Comparison of ENCODE assay signal across 26 mouse cellular contexts in genomic region chr1:180191651-180192220, GRCm38 (mm10). TPM values are rescaled to one million over a fixed set of nuclear protein-coding genes. Genes with fewer than 3 reads are reported as not detected.
DNase-seq lines count a peak whose midpoint lies in the region; ATAC-seq and TF ChIP-seq lines count a peak whose summit lies in the region.
"Had no signal": no experiment of that assay in that cellular context is flagged by ENCODE, and none has a peak within 500 bp of the region (broad histone marks: within the 10 kb centered on the region; RNA-seq: fewer than 3 reads in every experiment).

No protein-coding gene starts in this region.

- no peak for ATAC-seq in heart, postnatal 0 days (ENCODE audit: insufficient read depth, low read depth)
- ATAC-seq in granulocyte monocyte progenitor cell, adult 5-6 weeks (replicated peaks; ENCODE audit: poor library complexity, severe bottlenecking), result 0 out of 2 replicates have a peak, but pooled peaks have one; percentile 20
- ATAC-seq in hindbrain, postnatal 0 days, result no peak
- ATAC-seq: forebrain, embryonic 13.5 days; inflammation-experienced regulatory T-cells, adult 6 months; lung, postnatal 0 days; midbrain, embryonic 13.5 days had no signal

- WGBS in heart, postnatal 0 days, result 53% methylated on average over 7 of the region's 7 CpGs
- 76% methylated on average over 7 of the region's 7 CpGs for WGBS in heart, embryonic 10.5 days
- WGBS in hindbrain, postnatal 0 days, result 54% methylated on average over 7 of the region's 7 CpGs

- H3K4me2 ChIP-seq in heart, postnatal 0 days (ENCODE audit: low read depth, low read length), result peak overlapping the region; percentile 92
- H3K4me2 ChIP-seq in CH12.LX (ENCODE audit: insufficient read depth, low read depth, poor library complexity, severe bottlenecking), result peak overlapping the region; percentile 86
- no peak overlapping the region for H3K4me2 ChIP-seq in hindbrain, postnatal 0 days (ENCODE audit: low read depth, low read length)
- H3K4me2 ChIP-seq: forebrain, embryonic 13.5 days; hindbrain, embryonic 14.5 days; kidney, embryonic 15.5 days; limb, embryonic 13.5 days; liver, embryonic 13.5 days; midbrain, embryonic 13.5 days had no signal

- no peaks in the 10 kb centered on the region for H3K27me3 ChIP-seq in heart, postnatal 0 days (ENCODE audit: control insufficient read depth, insufficient read depth, low read length)
- peaks cover 17% of the 10 kb centered on the region for H3K27me3 ChIP-seq in heart, embryonic 10.5 days (ENCODE audit: insufficient read depth, poor library complexity, severe bottlenecking)
- H3K27me3 ChIP-seq in CH12.LX (replicated peaks), result no peaks in the 10 kb centered on the region
- no peaks in the 10 kb centered on the region for H3K27me3 ChIP-seq in hindbrain, postnatal 0 days (ENCODE audit: insufficient read depth, low read length)
- H3K27me3 ChIP-seq: liver, embryonic 13.5 days had no signal

- TF ChIP-seq POLR2A in CH12.LX (IDR thresholded peaks at IDR 0.05; ENCODE audit: low read depth, low read length), result peak; percentile 31; the same call in 1 of the 2 replicates

- dilution Hi-C loops in CH12.LX (cut with MboI; ENCODE audit: extremely low pct_ligation_motif_present, extremely low pct_unique_long_range_greater_than_20kb, low sequenced_read_pairs), result no loop called here

- H3K9ac ChIP-seq in heart, postnatal 0 days (replicated peaks; ENCODE audit: low read depth, low read length), result peak overlapping the region; percentile 31; the same call in 1 of the 2 replicates
- peak overlapping the region; percentile 53 for H3K9ac ChIP-seq in CH12.LX (ENCODE audit: insufficient read depth, low read depth)
- H3K9ac ChIP-seq in hindbrain, postnatal 0 days (replicated peaks; ENCODE audit: low read length), result no peak overlapping the region
- H3K9ac ChIP-seq: forebrain, embryonic 13.5 days; hindbrain, embryonic 14.5 days; kidney, embryonic 15.5 days; limb, embryonic 13.5 days; liver, embryonic 13.5 days; midbrain, embryonic 13.5 days had no signal

- no peaks in the 10 kb centered on the region for H3K9me3 ChIP-seq in heart, postnatal 0 days (replicated peaks; ENCODE audit: control insufficient read depth, low read length)
- H3K9me3 ChIP-seq in heart, embryonic 10.5 days, result no peaks in the 10 kb centered on the region
- peaks cover 8% of the 10 kb centered on the region for H3K9me3 ChIP-seq in CH12.LX (replicated peaks; ENCODE audit: low read length)
- H3K9me3 ChIP-seq in hindbrain, postnatal 0 days (ENCODE audit: low read length), result no peaks in the 10 kb centered on the region
- H3K9me3 ChIP-seq: forebrain, embryonic 13.5 days; kidney, embryonic 15.5 days; limb, embryonic 13.5 days; liver, embryonic 13.5 days; midbrain, embryonic 13.5 days had no signal

- H3K36me3 ChIP-seq in heart, postnatal 0 days (replicated peaks; ENCODE audit: control insufficient read depth, insufficient read depth, low read length), result no peaks in the 10 kb centered on the region
- no peaks in the 10 kb centered on the region for H3K36me3 ChIP-seq in heart, embryonic 10.5 days
- H3K36me3 ChIP-seq in CH12.LX (replicated peaks in 1 of 2; ENCODE audit: control insufficient read depth in 1 of 2, insufficient read depth in 1 of 2, low read length in 1 of 2), result peaks cover 21 to 46% of the 10 kb centered on the region in 2 experiments
- H3K36me3 ChIP-seq in hindbrain, postnatal 0 days (ENCODE audit: insufficient read depth, low read length), result no peaks in the 10 kb centered on the region
- H3K36me3 ChIP-seq: kidney, embryonic 15.5 days; limb, embryonic 13.5 days; liver, embryonic 13.5 days; midbrain, embryonic 13.5 days had no signal

- peak overlapping the region; percentile 99 for H3K27ac ChIP-seq in gastrocnemius, adult 2 months
- H3K27ac ChIP-seq in heart, postnatal 0 days (ENCODE audit: low read depth), result peak overlapping the region; percentile 94
- no peak overlapping the region for H3K27ac ChIP-seq in heart, embryonic 10.5 days
- H3K27ac ChIP-seq in CH12.LX (ENCODE audit: insufficient read depth, low read depth), result peak overlapping the region; percentile 87
- H3K27ac ChIP-seq in hindbrain, postnatal 0 days, result no peak overlapping the region
- H3K27ac ChIP-seq in left cerebral cortex, adult 2 months, result no peak overlapping the region
- H3K27ac ChIP-seq: forebrain, embryonic 13.5 days; hindbrain, embryonic 14.5 days; kidney, embryonic 15.5 days; layer of hippocampus, adult 2 months; limb, embryonic 13.5 days; liver, embryonic 13.5 days; midbrain, embryonic 13.5 days had no signal

- no peak for TF ChIP-seq CTCF in gastrocnemius, adult 2 months (IDR thresholded peaks at IDR 0.05)
- no peak for TF ChIP-seq CTCF in heart, postnatal 0 days (IDR thresholded peaks at IDR 0.05; ENCODE audit: low read depth)
- TF ChIP-seq CTCF in CH12.LX (conservative IDR thresholded peaks at IDR 0.05 in 1 of 2, IDR thresholded peaks at IDR 0.05 in 1 of 2; ENCODE audit: low read depth in 2 of 2, low read length in 2 of 2), result no peak
- TF ChIP-seq CTCF in hindbrain, postnatal 0 days (IDR thresholded peaks at IDR 0.05; ENCODE audit: low read depth), result no peak
- TF ChIP-seq CTCF in left cerebral cortex, adult 2 months (IDR thresholded peaks at IDR 0.05), result no peak

- peaks cover 41% of the 10 kb centered on the region for H3K4me1 ChIP-seq in heart, postnatal 0 days (ENCODE audit: control insufficient read depth, insufficient read depth)
- H3K4me1 ChIP-seq in heart, embryonic 10.5 days, result peaks cover 19% of the 10 kb centered on the region
- H3K4me1 ChIP-seq in CH12.LX (ENCODE audit: control insufficient read depth in 1 of 2, insufficient read depth in 2 of 2), result peaks cover 16 to 54% of the 10 kb centered on the region in 2 experiments
- 0 out of 2 replicates have a peak, but pooled peaks cover 7% of the 10 kb centered on the region for H3K4me1 ChIP-seq in hindbrain, postnatal 0 days (ENCODE audit: insufficient read depth, low read length)

- H3K4me3 ChIP-seq in gastrocnemius, adult 2 months, result peak overlapping the region; percentile 82
- peak overlapping the region; percentile 79 for H3K4me3 ChIP-seq in heart, postnatal 0 days (ENCODE audit: low read depth, low read length)
- H3K4me3 ChIP-seq in heart, embryonic 10.5 days, result no peak overlapping the region
- H3K4me3 ChIP-seq in CH12.LX (replicated peaks in 1 of 3; ENCODE audit: low read depth in 2 of 3, low read length in 2 of 3, poor library complexity in 1 of 3), result peak overlapping the region; percentile 78 to 93 (median 85)
- H3K4me3 ChIP-seq in hindbrain, postnatal 0 days (ENCODE audit: low read length), result no peak overlapping the region
- no peak overlapping the region for H3K4me3 ChIP-seq in left cerebral cortex, adult 2 months
- H3K4me3 ChIP-seq: forebrain, embryonic 13.5 days; kidney, embryonic 15.5 days; layer of hippocampus, adult 2 months; limb, embryonic 13.5 days; liver, embryonic 13.5 days; midbrain, embryonic 13.5 days had no signal

- TF ChIP-seq RAD21 in CH12.LX (IDR thresholded peaks at IDR 0.05; ENCODE audit: low read depth, low read length), result no peak

- intact Hi-C loops in gastrocnemius, adult 2 months (cut with DNase I), result loop anchor here (2.0 kb wide), 1 partner anchor 15 kb away; no protein-coding TSS in a partner anchor
- intact Hi-C loops in gastrocnemius, postnatal 36 days (cut with DNase I), result no loop called here
- intact Hi-C loops in left cerebral cortex, adult 2 months (cut with DNase I), result no loop called here

- no peak for DNase-seq in gastrocnemius, adult 2 months
- no peak for DNase-seq in gastrocnemius, postnatal 36 days
- no peak for DNase-seq in heart, postnatal 0 days (ENCODE audit: low spot score)
- no peak for DNase-seq in heart, embryonic 10.5 days (ENCODE audit: low spot score)
- peak; percentile 59 for DNase-seq in CH12.LX (ENCODE audit: extremely low read depth)
- no peak for DNase-seq in hindbrain, postnatal 0 days (ENCODE audit: low spot score)
- no peak for DNase-seq in left cerebral cortex, adult 2 months (ENCODE audit: extremely low spot score in 1 of 2, low spot score in 2 of 2)
- DNase-seq: adrenal gland, adult 2 months; adrenal gland, postnatal 36 days; cerebellum, adult 8-10 months; gastrocnemius, postnatal 14 days; kidney, adult 11 months; kidney, postnatal 25 days; liver, embryonic 13.5 days; lung, adult 18-20 months; lung, postnatal 4 days; right cerebral cortex, postnatal 4 days had no signal

- in situ Hi-C loops in CH12.LX (cut with MboI; ENCODE audit: low pct_ligation_motif_present, low pct_unique_long_range_greater_than_20kb, low sequenced_read_pairs), result no loop called here

- no peak for TF ChIP-seq EP300 in heart, postnatal 0 days (IDR thresholded peaks at IDR 0.05; ENCODE audit: low read depth)
- TF ChIP-seq EP300 in CH12.LX (IDR thresholded peaks at IDR 0.05; ENCODE audit: low read length), result no peak; the same call in 1 of the 2 replicates

- H3K79me2 ChIP-seq in CH12.LX (replicated peaks; ENCODE audit: control insufficient read depth, extremely low read depth, insufficient read depth, poor library complexity, severe bottlenecking), result peaks cover 85% of the 10 kb centered on the region

TF ChIP-seq in CH12.LX, 34 proteins besides CTCF, POLR2A, EP300 and RAD21 (continues in another document):
- TF ChIP-seq ZC3H11A (IDR thresholded peaks at IDR 0.05; ENCODE audit: low read depth, low read length), result no peak
- peak; percentile 73; the same call in 1 of the 2 replicates for TF ChIP-seq CHD1 (IDR thresholded peaks at IDR 0.05; ENCODE audit: low read depth, low read length)
- no peak for TF ChIP-seq JUN (IDR thresholded peaks at IDR 0.05; ENCODE audit: insufficient read depth, low read depth, low read length)
- peak; percentile 68 for TF ChIP-seq IRF4 (IDR thresholded peaks at IDR 0.05; ENCODE audit: low read depth, low read length)
- peak; percentile 44; the same call in 1 of the 2 replicates for TF ChIP-seq MXI1 (IDR thresholded peaks at IDR 0.05; ENCODE audit: low read depth, low read length)
- TF ChIP-seq E2F4 (IDR thresholded peaks at IDR 0.05; ENCODE audit: insufficient replicate concordance, low read depth, low read length), result no peak

RNA-seq across cellular contexts. Expression of gene Coq8a, which starts 7.7 kb away (rescaled TPM):
- 1,000 to 10,000 TPM in 1 of 2 experiments, 100 to 1,000 TPM in 1; 633 to 1,638 TPM for total RNA-seq in gastrocnemius, adult 2 months (2021)
- total RNA-seq in gastrocnemius, postnatal 36 days (2021), result 1,000 to 10,000 TPM in 1 of 2 experiments, 100 to 1,000 TPM in 1; 793 to 1,026 TPM
- total RNA-seq in heart, postnatal 0 days (2014; rRNA removed; ENCODE audit: low replicate concordance), result 148 and 166 TPM in 2 replicates
- 226 and 231 TPM in 2 replicates for polyA plus RNA-seq in heart, postnatal 0 days (2015; fragmentation: Nextera tagmentation; extraction: Ambion mirVana)
- 4.0 and 8.2 TPM in 2 replicates for polyA plus RNA-seq in heart, embryonic 10.5 days (2016; fragmentation: Nextera tagmentation; extraction: Ambion mirVana)
- 74.0 and 88.1 TPM in 2 replicates for total RNA-seq in CH12.LX (2012; rRNA removed)
- 73.4 and 84.6 TPM in 2 replicates for total RNA-seq in CH12.LX (2014; rRNA removed)
- 237 and 248 TPM in 2 replicates for polyA plus RNA-seq in CH12.LX (2012; ENCODE audit: insufficient read length, low read depth)
- 3.2 and 6.9 TPM in 2 replicates for total RNA-seq in granulocyte monocyte progenitor cell, adult 5-6 weeks (2014; fragmentation: Nextera tagmentation)
- 9.1 and 11.3 TPM in 2 replicates for total RNA-seq in granulocyte monocyte progenitor cell, adult 5-6 weeks (2017)
- total RNA-seq in hindbrain, postnatal 0 days (2014; rRNA removed), result 3.4 and 6.0 TPM in 2 replicates
- 9.2 and 12.2 TPM in 2 replicates for polyA plus RNA-seq in hindbrain, postnatal 0 days (2015; fragmentation: Nextera tagmentation; extraction: Ambion mirVana)
- 10 to 100 TPM; 44.0 to 50.0 TPM for total RNA-seq in left cerebral cortex, adult 2 months (2021)

Comparison
In these comparisons a context has a peak if more than half of its experiments do, and no peak if none do; other contexts are left out.
1. H3K27ac ChIP-seq: peak in gastrocnemius, adult 2 months (single experiment), heart, postnatal 0 days (single experiment) and CH12.LX (single experiment); none in heart, embryonic 10.5 days (single experiment), hindbrain, postnatal 0 days (single experiment) and left cerebral cortex, adult 2 months (single experiment).
2. H3K4me3 ChIP-seq: peak in gastrocnemius, adult 2 months (single experiment), heart, postnatal 0 days (single experiment) and CH12.LX (3 of 3); none in heart, embryonic 10.5 days (single experiment), hindbrain, postnatal 0 days (single experiment) and left cerebral cortex, adult 2 months (single experiment).